Mouse (Mus musculus) hindbrain, postnatal 0 days (tissue): ENCODE measurements around the gene Defa28. TPM values are rescaled to one million over a fixed set of nuclear protein-coding genes. Genes with fewer than 3 reads are reported as not detected.
"Not testable (repeated sequence)": the region's sequence is repeated elsewhere in the genome, so short reads cannot be mapped to it uniquely, and the experiment has no call there.

Experiments
- ATAC-seq: fragments of 200-750 bp; cut with Nextera tagmentation; 2 replicates; pipeline ENCODE4 v1.8.0; 2017; ENCODE audit warnings: mild to moderate bottlenecking, moderate TSS enrichment, moderate library complexity
- DNase-seq: peaks from one replicate; pipeline ENCODE4 v3.0.0-alpha.2; 2015; ENCODE audit warnings: low spot score
- H3K27ac ChIP-seq: fragments of 300-500 bp; sonication (generic); 2 replicates; pipeline ENCODE4 v1.5.1; 2014; ENCODE audit warnings: mild to moderate bottlenecking
- H3K27me3 ChIP-seq: fragments of 300-500 bp; sonication (generic); 2 replicates; pipeline ENCODE4 v1.6.1; 2014; ENCODE audit warnings: low read length, mixed read lengths; ENCODE audit not compliant: insufficient read depth
- H3K36me3 ChIP-seq: fragments of 300-500 bp; sonication (generic); 2 replicates; pipeline ENCODE4 v1.6.1; 2014; ENCODE audit warnings: low read length, mixed read lengths; ENCODE audit not compliant: insufficient read depth
- H3K4me1 ChIP-seq: fragments of 300-500 bp; sonication (generic); 2 replicates; pipeline ENCODE4 v1.6.1; 2014; ENCODE audit warnings: antibody characterized with exemption, low read length, mixed read lengths; ENCODE audit not compliant: insufficient read depth
- H3K4me2 ChIP-seq: fragments of 300-500 bp; sonication (generic); 2 replicates; pipeline ENCODE4 v1.6.1; 2014; ENCODE audit warnings: low read depth, mild to moderate bottlenecking, low read length, moderate library complexity, mixed read lengths
- H3K4me3 ChIP-seq: fragments of 300-500 bp; sonication (generic); 2 replicates; pipeline ENCODE4 v1.5.1; 2014; ENCODE audit warnings: low read length
- H3K9ac ChIP-seq: fragments of 300-500 bp; sonication (generic); replicated peaks from 2 replicates; pipeline ENCODE4 v1.6.1; 2014; ENCODE audit warnings: mild to moderate bottlenecking, low read length, moderate library complexity, mixed read lengths
- H3K9me3 ChIP-seq: fragments of 300-500 bp; sonication (generic); 2 replicates; pipeline ENCODE4 v1.6.1; 2016; ENCODE audit warnings: low read length, mixed read lengths
- WGBS: fragments of 180-500 bp; shearing (Covaris S2); extraction: QIAGEN DNeasy Blood & Tissue Kit; methylation state at CpG from one replicate; pipeline ENCODE4 v1.1.7; 2014; 5-methylcytosine and 5-hydroxymethylcytosine counted together
- polyA plus RNA-seq: library from polyadenylated mRNA; unstranded; fragments of >200 nt; fragmentation: Nextera tagmentation; extraction: Ambion mirVana; gene quantifications from 2 replicates; pipeline ENCODE4 v1.2.1, GENCODE M21; 2015
- total RNA-seq: library from RNA; depleted of rRNA; stranded (reverse); fragments of >200 nt; gene quantifications from 2 replicates; pipeline ENCODE4 v1.2.3, GENCODE M21; 2014; rRNA removed

Gene Defa28
- total RNA-seq: not detected in 2 replicates
- polyA plus RNA-seq: not detected in 2 replicates

DNA sequence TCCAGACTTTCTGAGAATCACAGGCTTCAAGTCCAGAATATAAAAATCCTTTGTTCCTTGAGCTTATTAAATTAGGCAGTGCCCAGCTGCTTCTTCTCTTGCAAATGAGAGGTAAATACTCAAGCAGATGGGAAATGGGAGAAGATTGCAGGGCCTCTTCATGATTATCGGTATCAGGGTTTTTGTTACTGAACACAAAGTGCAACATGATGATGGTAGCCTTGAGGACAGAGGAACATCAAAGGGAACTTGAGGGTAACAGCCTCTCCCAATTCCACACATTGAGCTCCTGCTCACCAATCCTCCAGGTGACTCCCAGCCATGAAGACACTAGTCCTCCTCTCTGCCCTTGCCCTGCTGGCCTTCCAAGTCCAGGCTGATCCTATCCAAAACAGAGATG, at the start of gene Defa28:
Gene Defa28, plus strand, starts transcription at position 301 of the 400 bp plus-strand sequence.
- H3K4me1 ChIP-seq, ATAC-seq, DNase-seq, H3K9me3 ChIP-seq, H3K4me2 ChIP-seq, H3K4me3 ChIP-seq, H3K27ac ChIP-seq, H3K27me3 ChIP-seq, H3K9ac ChIP-seq, H3K36me3 ChIP-seq: not testable (repeated sequence)
- WGBS: no CpG with 5 or more reads among the region's 1 CpGs

DNA sequence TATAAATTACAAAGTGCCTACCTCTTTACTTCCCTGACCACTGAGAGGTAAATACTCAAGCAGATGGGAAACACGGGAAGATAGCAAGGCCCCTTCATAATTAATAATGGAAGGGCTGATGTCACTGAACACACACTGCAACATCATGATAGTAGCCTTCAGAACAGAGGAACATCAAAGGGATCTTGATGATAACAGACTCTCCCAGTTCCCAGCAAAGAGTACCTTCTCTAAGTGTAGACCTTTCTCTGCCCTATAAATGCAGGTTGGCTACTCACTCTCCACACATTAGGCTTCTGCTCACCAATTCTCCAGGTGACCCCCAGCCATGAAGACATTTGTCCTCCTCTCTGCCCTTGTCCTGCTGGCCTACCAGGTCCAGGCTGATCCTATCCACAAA, 17.7 kb upstream of the Defa28 start, which contains the start of gene Defa37:
Gene Defa37, plus strand, starts transcription at position 301 of the 400 bp plus-strand sequence.
- not testable (repeated sequence) for H3K36me3 ChIP-seq, H3K4me3 ChIP-seq, H3K4me2 ChIP-seq, H3K27ac ChIP-seq, ATAC-seq, H3K9ac ChIP-seq, H3K9me3 ChIP-seq, H3K4me1 ChIP-seq, H3K27me3 ChIP-seq, DNase-seq
- no CpG with 5 or more reads among the region's 1 CpGs for WGBS

DNA sequence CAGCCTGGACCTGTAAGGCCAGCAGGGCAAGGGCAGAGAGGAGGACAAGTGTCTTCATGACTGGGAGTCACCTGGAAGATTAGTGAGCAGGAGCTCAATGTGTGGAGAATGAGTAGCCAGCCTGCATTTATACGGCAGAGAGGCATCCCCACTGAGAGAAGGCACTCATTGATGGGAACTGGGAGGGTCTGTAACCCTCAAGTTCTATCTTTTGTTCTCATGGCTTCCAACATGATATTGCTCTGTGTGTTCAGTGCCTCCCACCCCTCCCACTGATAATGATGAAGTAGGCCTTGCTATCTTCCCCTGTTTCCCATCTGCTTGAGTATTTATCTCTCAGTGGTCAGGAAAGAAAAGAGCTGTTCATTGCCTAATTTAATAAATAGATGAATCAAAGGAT, 11.6 kb downstream of the Defa28 start, which contains the start of gene Gm7861:
Gene Gm7861, minus strand, starts transcription at position 101 of the 400 bp plus-strand sequence.
- not testable (repeated sequence) for H3K27ac ChIP-seq, H3K9me3 ChIP-seq, H3K9ac ChIP-seq, DNase-seq, H3K4me1 ChIP-seq, H3K4me3 ChIP-seq, ATAC-seq, H3K36me3 ChIP-seq, H3K27me3 ChIP-seq, H3K4me2 ChIP-seq
- no CpG with 5 or more reads among the region's 1 CpGs for WGBS

DNA sequence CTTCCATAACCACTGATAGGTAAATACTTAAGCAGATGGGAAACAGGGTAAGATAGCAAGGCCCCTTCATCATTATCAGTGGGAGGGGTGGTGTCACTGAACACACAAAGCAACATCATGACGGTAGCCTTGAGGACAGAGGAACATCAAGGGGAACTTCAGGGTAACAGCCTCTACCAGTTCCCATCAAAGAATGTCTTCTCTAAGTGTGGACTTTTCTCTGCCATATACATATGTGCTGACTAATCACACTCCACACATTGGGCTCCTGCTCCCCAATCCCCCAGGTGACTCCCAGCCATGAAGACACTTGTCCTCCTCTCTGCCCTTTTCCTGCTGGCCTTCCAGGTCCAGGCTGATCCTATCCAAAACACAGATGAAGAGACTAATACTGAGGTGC, 35.1 kb downstream of the Defa28 start, which contains the start of gene Defa26:
Gene Defa26, plus strand, starts transcription at position 301 of the 400 bp plus-strand sequence.
- not testable (repeated sequence) for H3K27me3 ChIP-seq, H3K4me1 ChIP-seq, H3K27ac ChIP-seq, H3K9me3 ChIP-seq, ATAC-seq, H3K4me3 ChIP-seq, DNase-seq, H3K9ac ChIP-seq, H3K36me3 ChIP-seq, H3K4me2 ChIP-seq
- no CpG with 5 or more reads among the region's 1 CpGs for WGBS

Other genes starting within 250 kb of the Defa28 start
- gene Defa2, start 204.5 kb upstream of the Defa28 start, total RNA-seq: not detected in 2 replicates
- gene Defa2, start 204.5 kb upstream of the Defa28 start, polyA plus RNA-seq: not detected in 2 replicates
- not detected in 2 replicates for gene Defa33, start 191.2 kb upstream of the Defa28 start, total RNA-seq
- not detected in 2 replicates for gene Defa33, start 191.2 kb upstream of the Defa28 start, polyA plus RNA-seq
- gene Defa36, start 155.6 kb upstream of the Defa28 start, total RNA-seq: not detected in 2 replicates
- not detected in 2 replicates for gene Defa36, start 155.6 kb upstream of the Defa28 start, polyA plus RNA-seq
- not detected in 2 replicates for gene Gm7849, start 126.4 kb upstream of the Defa28 start, total RNA-seq
- not detected in 2 replicates for gene Gm7849, start 126.4 kb upstream of the Defa28 start, polyA plus RNA-seq
- not detected in 2 replicates for gene Defa20, start 73.7 kb upstream of the Defa28 start, total RNA-seq
- not detected in 2 replicates for gene Defa20, start 73.7 kb upstream of the Defa28 start, polyA plus RNA-seq
- not detected in 2 replicates for gene Defa32, start 54.0 kb upstream of the Defa28 start, total RNA-seq
- gene Defa32, start 54.0 kb upstream of the Defa28 start, polyA plus RNA-seq: not detected in 2 replicates
- gene Defa37, start 17.6 kb upstream of the Defa28 start, total RNA-seq: not detected in 2 replicates
- gene Defa37, start 17.6 kb upstream of the Defa28 start, polyA plus RNA-seq: not detected in 2 replicates
- gene Gm7861, start 11.5 kb downstream of the Defa28 start, total RNA-seq: not detected in 2 replicates
- not detected in 2 replicates for gene Gm7861, start 11.5 kb downstream of the Defa28 start, polyA plus RNA-seq
- gene Defa26, start 35.2 kb downstream of the Defa28 start, total RNA-seq: not detected in 2 replicates
- gene Defa26, start 35.2 kb downstream of the Defa28 start, polyA plus RNA-seq: not detected in 2 replicates
- gene Defa17, start 72.8 kb downstream of the Defa28 start, total RNA-seq: not detected in 2 replicates
- not detected in 2 replicates for gene Defa17, start 72.8 kb downstream of the Defa28 start, polyA plus RNA-seq
- gene Defa34, start 82.8 kb downstream of the Defa28 start, total RNA-seq: not detected in 2 replicates
- gene Defa34, start 82.8 kb downstream of the Defa28 start, polyA plus RNA-seq: not detected in 2 replicates
- gene AY761184, start 120.6 kb downstream of the Defa28 start, total RNA-seq: not detected in 2 replicates
- gene AY761184, start 120.6 kb downstream of the Defa28 start, polyA plus RNA-seq: not detected in 2 replicates
- gene Defa24, start 151.5 kb downstream of the Defa28 start, total RNA-seq: not detected in 2 replicates
- gene Defa24, start 151.5 kb downstream of the Defa28 start, polyA plus RNA-seq: not detected in 2 replicates
- gene Defb50, start 240.5 kb downstream of the Defa28 start, total RNA-seq: not detected in 2 replicates
- not detected in 2 replicates for gene Defb50, start 240.5 kb downstream of the Defa28 start, polyA plus RNA-seq